Mouse (Mus musculus): ENCODE measurements at regions not wholly inside any gene's neighbourhood (a gene's known extent, or its start where the extent isn't known, plus 50 kb on each side); places are given as distances from the start of the nearest gene placed in this dataset.

DNA sequence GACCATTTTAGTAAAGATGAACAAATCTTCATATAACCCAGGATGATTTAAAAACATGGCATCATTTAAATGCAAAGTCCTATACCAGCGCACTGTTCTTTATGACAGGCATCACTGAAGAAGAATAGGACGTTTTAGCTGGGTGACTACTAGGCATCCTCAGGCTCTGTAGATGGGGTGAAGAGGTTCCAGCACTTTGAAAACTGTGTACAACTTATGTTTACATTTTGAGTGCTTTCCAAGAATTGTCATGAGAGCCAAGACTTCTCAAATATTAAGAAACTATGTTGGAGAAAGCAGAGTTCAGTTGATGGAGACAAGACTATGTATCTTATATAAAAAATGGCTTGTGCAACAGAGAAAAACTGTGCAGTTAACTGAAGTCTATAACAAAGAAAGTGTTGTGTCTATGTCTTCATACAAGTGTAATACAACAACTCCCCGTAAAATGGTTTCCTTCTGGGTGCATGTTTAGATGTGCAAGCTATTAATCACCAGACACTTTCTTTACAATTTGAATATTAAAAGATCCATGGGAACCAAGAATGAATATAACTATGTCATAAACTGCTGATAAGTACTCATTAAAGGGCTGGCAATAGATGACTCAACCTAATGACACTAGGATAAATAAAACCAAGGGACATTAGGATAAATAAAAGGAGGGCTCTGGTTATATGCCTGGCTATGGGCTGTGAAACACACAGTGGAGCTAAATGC, 158.5 kb upstream of the Itga4 start:
- H3K36me3 ChIP-seq (replicated peaks; ENCODE audit: insufficient read depth, low read length), result no peaks in the 10 kb centered on the region
- no peaks in the 10 kb centered on the region for H3K4me1 ChIP-seq (ENCODE audit: insufficient read depth)
- no peak overlapping the region for H3K4me3 ChIP-seq (ENCODE audit: low read depth, low read length)
- no peaks in the 10 kb centered on the region for H3K9me3 ChIP-seq (ENCODE audit: low read length)
- 81% methylated on average over 3 of the region's 3 CpGs for WGBS (ENCODE audit: insufficient replicate concordance)
- no peaks in the 10 kb centered on the region for H3K27me3 ChIP-seq (ENCODE audit: insufficient read depth, low read length)
- DNase-seq, result no peak
- ATAC-seq, result no peak
- no peak overlapping the region for H3K27ac ChIP-seq (ENCODE audit: low read depth)
- TF ChIP-seq CTCF (IDR thresholded peaks at IDR 0.05; ENCODE audit: low read depth) (no peak), EP300 (IDR thresholded peaks at IDR 0.05; ENCODE audit: low read depth) (no peak)
- H3K9ac ChIP-seq (replicated peaks), result no peak overlapping the region
- H3K4me2 ChIP-seq (ENCODE audit: low read depth, low read length), result no peak overlapping the region

DNA sequence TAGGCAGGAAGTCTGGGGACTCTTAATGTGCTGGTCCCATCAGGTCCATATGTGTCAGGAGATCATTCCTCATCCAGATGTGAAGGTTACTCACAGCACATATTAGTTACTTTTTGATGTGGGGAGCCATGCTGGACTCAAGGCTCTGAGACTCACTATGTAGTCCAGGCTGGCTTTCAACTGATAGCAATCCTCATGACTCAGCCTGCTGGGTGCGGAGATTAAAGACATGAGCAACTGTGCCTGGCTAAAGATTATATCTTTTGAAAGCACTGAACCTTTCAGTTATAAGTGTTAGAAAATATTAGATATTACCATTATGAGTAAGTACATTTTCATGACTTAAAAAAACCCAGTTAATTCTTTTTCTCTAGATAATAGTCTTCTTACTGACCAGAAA, 155.6 kb upstream of the Itga4 start:
- H3K9ac ChIP-seq (replicated peaks), result no peak overlapping the region
- H3K4me3 ChIP-seq (ENCODE audit: low read depth, low read length), result no peak overlapping the region
- peak; percentile 88 for TF ChIP-seq EP300 (IDR thresholded peaks at IDR 0.05; ENCODE audit: low read depth)
- no peak for TF ChIP-seq CTCF (IDR thresholded peaks at IDR 0.05; ENCODE audit: low read depth)
- no peaks in the 10 kb centered on the region for H3K4me1 ChIP-seq (ENCODE audit: insufficient read depth)
- H3K36me3 ChIP-seq (replicated peaks; ENCODE audit: insufficient read depth, low read length), result no peaks in the 10 kb centered on the region
- no peak for ATAC-seq
- H3K27ac ChIP-seq (ENCODE audit: low read depth), result no peak overlapping the region
- H3K27me3 ChIP-seq (ENCODE audit: insufficient read depth, low read length), result no peaks in the 10 kb centered on the region
- no peak overlapping the region for H3K4me2 ChIP-seq (ENCODE audit: low read depth, low read length)
- DNase-seq, result no peak
- WGBS (ENCODE audit: insufficient replicate concordance), result 59% methylated on average over 1 of the region's 1 CpGs
- no peaks in the 10 kb centered on the region for H3K9me3 ChIP-seq (ENCODE audit: low read length)

DNA sequence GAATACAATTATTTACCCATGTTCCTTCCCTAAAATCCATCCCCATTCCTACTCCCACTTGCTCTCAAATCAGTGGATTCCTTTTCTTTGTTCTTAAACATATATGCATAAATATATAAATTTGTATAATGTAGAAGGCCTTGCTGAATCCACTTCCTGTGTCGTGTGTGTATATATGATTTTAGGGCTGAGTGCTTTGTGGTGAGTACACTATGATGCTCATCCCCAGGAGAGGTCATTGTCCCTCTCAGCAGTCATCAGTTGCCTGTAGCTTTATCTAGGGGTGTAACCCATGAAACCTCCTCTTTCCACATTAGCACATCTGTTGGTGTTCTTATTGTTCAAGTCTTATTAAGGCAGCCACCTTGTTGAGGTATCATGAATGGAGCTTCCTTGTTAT, 143.6 kb upstream of the Itga4 start:
- WGBS (ENCODE audit: insufficient replicate concordance), result 71% methylated on average over 1 of the region's 1 CpGs
- Histone ChIP-seq H3K9me3 (ENCODE audit: low read length) (no peaks in the 10 kb centered on the region), H3K4me1 (ENCODE audit: insufficient read depth) (peaks cover 3% of the 10 kb centered on the region; the same call in 1 of the 2 replicates), H3K9ac (replicated peaks) (no peak overlapping the region), H3K4me3 (ENCODE audit: low read depth, low read length) (no peak overlapping the region), H3K27ac (ENCODE audit: low read depth) (no peak overlapping the region), H3K27me3 (ENCODE audit: insufficient read depth, low read length) (no peaks in the 10 kb centered on the region), H3K36me3 (replicated peaks; ENCODE audit: insufficient read depth, low read length) (no peaks in the 10 kb centered on the region), H3K4me2 (ENCODE audit: low read depth, low read length) (no peak overlapping the region)
- no peak for ATAC-seq
- DNase-seq, result no peak
- TF ChIP-seq CTCF (IDR thresholded peaks at IDR 0.05; ENCODE audit: low read depth) (no peak), EP300 (IDR thresholded peaks at IDR 0.05; ENCODE audit: low read depth) (no peak)

DNA sequence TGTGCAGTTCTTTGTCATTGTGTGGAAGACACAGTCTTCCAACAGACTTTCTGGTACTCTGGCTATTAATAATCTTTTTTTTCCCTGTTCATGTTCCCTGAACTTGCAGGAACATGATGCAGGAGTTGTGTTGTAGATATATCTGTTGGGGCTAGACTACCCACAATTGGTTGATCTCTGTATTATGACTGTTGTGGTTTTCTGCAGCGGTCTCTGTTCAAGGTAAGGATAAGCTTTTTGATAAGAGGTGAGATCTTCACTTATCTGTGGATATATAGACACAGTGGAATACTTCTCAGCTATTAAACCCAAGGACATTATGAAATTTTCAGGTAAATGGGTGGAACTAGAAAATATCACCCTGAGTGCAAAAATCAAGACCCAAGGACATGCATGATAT, 143.2 kb upstream of the Itga4 start:
- Histone ChIP-seq H3K4me1 (ENCODE audit: insufficient read depth) (peaks cover 3% of the 10 kb centered on the region; the same call in 1 of the 2 replicates), H3K27me3 (ENCODE audit: insufficient read depth, low read length) (no peaks in the 10 kb centered on the region), H3K4me2 (ENCODE audit: low read depth, low read length) (no peak overlapping the region), H3K9ac (replicated peaks) (no peak overlapping the region), H3K4me3 (ENCODE audit: low read depth, low read length) (no peak overlapping the region), H3K27ac (ENCODE audit: low read depth) (no peak overlapping the region), H3K36me3 (replicated peaks; ENCODE audit: insufficient read depth, low read length) (no peaks in the 10 kb centered on the region), H3K9me3 (ENCODE audit: low read length) (no peaks in the 10 kb centered on the region)
- 56% methylated on average over 1 of the region's 1 CpGs for WGBS (ENCODE audit: insufficient replicate concordance)
- TF ChIP-seq EP300 (IDR thresholded peaks at IDR 0.05; ENCODE audit: low read depth), result no peak
- TF ChIP-seq CTCF (IDR thresholded peaks at IDR 0.05; ENCODE audit: low read depth), result no peak
- DNase-seq (no peak), ATAC-seq (no peak)

DNA sequence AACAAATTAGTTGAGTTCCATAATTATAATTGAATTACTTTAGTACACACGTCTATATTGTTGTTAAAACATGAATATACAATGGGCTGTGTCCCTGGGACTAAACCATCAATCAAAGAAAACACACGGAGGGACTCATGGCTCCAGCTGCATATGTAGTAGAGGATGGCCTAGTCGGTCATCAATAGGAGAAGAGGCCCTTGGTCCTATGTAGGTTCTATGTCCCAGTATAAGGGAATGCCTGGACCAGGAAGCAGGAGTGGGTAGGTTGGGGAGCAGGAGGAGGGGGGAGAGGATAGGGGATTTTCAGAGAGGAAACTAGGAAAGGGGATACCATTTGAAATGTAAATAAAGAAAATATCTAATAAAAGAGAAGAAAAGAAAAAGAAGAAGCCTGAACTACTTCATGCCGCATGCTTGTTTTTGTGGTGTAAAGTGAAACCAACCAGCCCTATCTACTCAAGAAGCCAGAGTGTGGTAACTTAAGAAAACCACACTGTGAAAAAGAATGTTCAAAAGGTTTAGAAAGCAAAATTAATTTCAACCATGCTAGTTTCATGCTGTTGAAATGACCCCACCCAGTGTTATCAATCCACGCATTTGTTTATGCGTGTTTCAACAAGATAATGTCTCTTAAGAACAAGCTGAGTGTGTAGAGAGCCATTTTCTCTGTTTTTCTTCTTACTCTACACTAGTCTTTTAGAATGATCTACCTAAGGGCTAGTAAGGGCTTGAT, 134.4 kb upstream of the Itga4 start:
- ATAC-seq (peak; percentile 96), DNase-seq (no peak)
- H3K36me3 ChIP-seq (replicated peaks; ENCODE audit: insufficient read depth, low read length), result no peaks in the 10 kb centered on the region
- WGBS (ENCODE audit: insufficient replicate concordance), result 56% methylated on average over 6 of the region's 6 CpGs
- H3K27ac ChIP-seq (ENCODE audit: low read depth), result peak overlapping the region; percentile 83
- peaks cover 5% of the 10 kb centered on the region; the same call in 1 of the 2 replicates for H3K4me1 ChIP-seq (ENCODE audit: insufficient read depth)
- H3K27me3 ChIP-seq (ENCODE audit: insufficient read depth, low read length), result no peaks in the 10 kb centered on the region
- H3K9ac ChIP-seq (replicated peaks), result no peak overlapping the region
- no peak for TF ChIP-seq CTCF (IDR thresholded peaks at IDR 0.05; ENCODE audit: low read depth)
- TF ChIP-seq EP300 (IDR thresholded peaks at IDR 0.05; ENCODE audit: low read depth), result peak; percentile 94
- H3K9me3 ChIP-seq (ENCODE audit: low read length), result no peaks in the 10 kb centered on the region
- H3K4me3 ChIP-seq (ENCODE audit: low read depth, low read length), result no peak overlapping the region
- peak overlapping the region; percentile 42 for H3K4me2 ChIP-seq (ENCODE audit: low read depth, low read length)

DNA sequence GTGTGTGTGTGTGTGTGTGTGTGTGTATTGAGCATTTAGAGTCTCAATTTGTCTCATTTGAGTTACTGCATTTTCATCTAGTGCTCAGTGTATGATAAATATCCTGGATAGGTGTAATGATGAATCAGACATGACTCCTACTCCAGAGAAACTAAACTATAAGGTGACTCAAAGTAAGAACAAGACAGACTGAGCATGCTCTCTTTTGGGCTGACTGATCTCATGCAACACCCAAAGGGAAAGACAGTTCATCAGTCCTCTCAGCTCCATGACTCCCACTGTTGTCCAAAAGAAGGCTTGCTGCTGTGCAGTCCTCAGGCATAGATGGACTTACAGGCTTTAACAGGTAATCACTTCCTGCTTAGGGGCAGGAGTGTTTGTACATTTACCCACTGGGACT, 132.7 kb upstream of the Itga4 start:
- Histone ChIP-seq H3K4me1 (ENCODE audit: insufficient read depth) (peaks cover 14% of the 10 kb centered on the region), H3K27me3 (ENCODE audit: insufficient read depth, low read length) (no peaks in the 10 kb centered on the region)

More for the DNA sequence above, 132.7 kb upstream of the Itga4 start:
- no peaks in the 10 kb centered on the region for H3K9me3 ChIP-seq (ENCODE audit: low read length)
- no peak overlapping the region for H3K4me2 ChIP-seq (ENCODE audit: low read depth, low read length)
- ATAC-seq (no peak), DNase-seq (no peak)
- no peak overlapping the region for H3K27ac ChIP-seq (ENCODE audit: low read depth)
- H3K36me3 ChIP-seq (replicated peaks; ENCODE audit: insufficient read depth, low read length), result no peaks in the 10 kb centered on the region
- H3K4me3 ChIP-seq (ENCODE audit: low read depth, low read length), result no peak overlapping the region
- TF ChIP-seq EP300 (IDR thresholded peaks at IDR 0.05; ENCODE audit: low read depth) (no peak), CTCF (IDR thresholded peaks at IDR 0.05; ENCODE audit: low read depth) (no peak)
- H3K9ac ChIP-seq (replicated peaks), result no peak overlapping the region

All from liver, postnatal 0 days (tissue).